Mouse (Mus musculus) embryonic facial prominence, embryonic 14.5 days (tissue): ENCODE measurements around the gene Asphd1. TPM values are rescaled to one million over a fixed set of nuclear protein-coding genes. Genes with fewer than 3 reads are reported as not detected.

Experiments
- ATAC-seq: fragments of 200-750 bp; cut with Nextera tagmentation; 2 replicates; pipeline ENCODE4 v1.8.0; 2017; ENCODE audit warnings: low read depth, moderate number of reproducible peaks, moderate TSS enrichment
- DNase-seq: peaks from one replicate; pipeline ENCODE4 v3.0.0-alpha.2; 2015; ENCODE audit warnings: low spot score
- H3K27ac ChIP-seq: fragments of 300-500 bp; sonication (generic); replicated peaks from 2 replicates; pipeline ENCODE4 v1.5.1; 2014; ENCODE audit warnings: low read depth, mild to moderate bottlenecking, low read length, moderate library complexity
- H3K27me3 ChIP-seq: fragments of 300-500 bp; sonication (generic); replicated peaks from 2 replicates; pipeline ENCODE4 v1.6.1; 2014; ENCODE audit warnings: low read length; ENCODE audit not compliant: control insufficient read depth, insufficient read depth
- H3K36me3 ChIP-seq: fragments of 300-500 bp; sonication (generic); 2 replicates; pipeline ENCODE4 v1.6.1; 2014; ENCODE audit warnings: low read length, mixed read lengths; ENCODE audit not compliant: control insufficient read depth, insufficient read depth
- H3K4me1 ChIP-seq: fragments of 300-500 bp; sonication (generic); 2 replicates; pipeline ENCODE4 v1.6.1; 2014; ENCODE audit warnings: antibody characterized with exemption, low read length; ENCODE audit not compliant: control insufficient read depth, insufficient read depth
- H3K4me2 ChIP-seq: fragments of 300-500 bp; sonication (generic); 2 replicates; pipeline ENCODE4 v1.6.1; 2014; ENCODE audit warnings: low read depth, mild to moderate bottlenecking, low read length, moderate library complexity, mixed read lengths
- H3K4me3 ChIP-seq: fragments of 300-500 bp; sonication (generic); 2 replicates; pipeline ENCODE4 v1.5.1; 2014; ENCODE audit warnings: low read depth, mild to moderate bottlenecking, low read length
- H3K9ac ChIP-seq: fragments of 300-500 bp; sonication (generic); 2 replicates; pipeline ENCODE4 v1.6.1; 2014; ENCODE audit warnings: low read depth, mild to moderate bottlenecking, low read length, moderate library complexity, mixed read lengths
- H3K9me3 ChIP-seq: fragments of 300-500 bp; sonication (generic); 2 replicates; pipeline ENCODE4 v1.6.1; 2016; ENCODE audit warnings: low read length; ENCODE audit not compliant: control insufficient read depth
- WGBS: fragments of 180-500 bp; shearing (Covaris S2); extraction: QIAGEN DNeasy Blood & Tissue Kit; methylation state at CpG from one replicate; pipeline ENCODE4 v1.1.7; 2014; 5-methylcytosine and 5-hydroxymethylcytosine counted together
- polyA plus RNA-seq: library from polyadenylated mRNA; unstranded; fragments of >200 nt; fragmentation: Nextera tagmentation; extraction: Ambion mirVana; gene quantifications from 2 replicates; pipeline ENCODE4 v1.2.1, GENCODE M21; 2014

Asphd1 gene
- polyA plus RNA-seq, 1 experiment from 2014 or later: 0.61 TPM

DNA sequence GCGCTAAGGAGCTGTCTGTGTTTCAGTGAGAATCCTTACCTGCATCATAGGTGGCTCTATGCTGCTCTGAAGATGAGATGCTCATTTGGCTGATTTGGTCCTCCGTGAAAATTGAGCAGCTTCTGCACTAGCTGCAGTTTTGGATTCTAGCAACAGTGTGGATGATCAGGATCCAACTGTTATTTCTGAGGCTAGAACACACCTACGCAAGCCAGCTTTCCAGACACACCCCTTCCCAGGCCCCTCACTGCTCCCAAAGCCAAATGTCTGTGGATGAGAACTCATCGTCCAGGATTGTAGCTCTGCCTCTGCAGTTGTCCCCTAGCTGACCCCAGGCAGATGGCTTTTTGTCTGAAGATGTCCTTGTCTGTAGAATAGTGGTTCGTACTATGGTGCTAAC, 11.7 kb upstream of the Asphd1 start:
- Histone ChIP-seq H3K27me3 (peaks cover 13% of the 10 kb centered on the region; the same call in 1 of the 2 replicates), H3K36me3 (no peaks in the 10 kb centered on the region), H3K9me3 (no peaks in the 10 kb centered on the region), H3K4me2 (no peak overlapping the region), H3K4me1 (no peaks in the 10 kb centered on the region), H3K4me3 (no peak overlapping the region), H3K9ac (no peak overlapping the region), H3K27ac (no peak overlapping the region)
- WGBS: 86% methylated on average over 5 of the region's 5 CpGs
- ATAC-seq (no peak), DNase-seq (no peak)

DNA sequence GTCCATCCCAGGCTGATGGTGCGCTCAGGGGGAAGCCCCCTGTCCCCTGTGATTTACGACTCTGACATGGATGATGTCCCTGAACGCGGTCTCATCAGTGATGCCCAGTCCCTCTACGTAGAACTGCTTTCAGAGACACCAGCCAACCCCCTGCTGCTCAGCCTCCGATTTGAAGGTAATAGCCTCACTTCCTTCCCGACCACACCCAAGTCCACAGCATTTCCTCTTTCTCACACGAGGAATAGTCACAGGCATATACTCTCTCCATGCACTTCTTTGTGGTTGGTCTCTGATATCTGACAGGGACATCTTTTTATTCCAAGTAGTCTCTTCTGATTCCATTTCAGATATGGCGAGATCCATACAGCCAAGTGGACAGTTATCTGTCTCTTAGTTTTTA, 10.4 kb upstream of the Asphd1 start:
- Histone ChIP-seq H3K9me3 (no peaks in the 10 kb centered on the region), H3K4me2 (no peak overlapping the region), H3K4me1 (no peaks in the 10 kb centered on the region), H3K4me3 (no peak overlapping the region), H3K27me3 (peaks cover 13% of the 10 kb centered on the region; the same call in 1 of the 2 replicates), H3K9ac (no peak overlapping the region), H3K27ac (no peak overlapping the region), H3K36me3 (no peaks in the 10 kb centered on the region)
- WGBS: 69% methylated on average over 8 of the region's 9 CpGs
- DNase-seq (no peak), ATAC-seq (no peak)

DNA sequence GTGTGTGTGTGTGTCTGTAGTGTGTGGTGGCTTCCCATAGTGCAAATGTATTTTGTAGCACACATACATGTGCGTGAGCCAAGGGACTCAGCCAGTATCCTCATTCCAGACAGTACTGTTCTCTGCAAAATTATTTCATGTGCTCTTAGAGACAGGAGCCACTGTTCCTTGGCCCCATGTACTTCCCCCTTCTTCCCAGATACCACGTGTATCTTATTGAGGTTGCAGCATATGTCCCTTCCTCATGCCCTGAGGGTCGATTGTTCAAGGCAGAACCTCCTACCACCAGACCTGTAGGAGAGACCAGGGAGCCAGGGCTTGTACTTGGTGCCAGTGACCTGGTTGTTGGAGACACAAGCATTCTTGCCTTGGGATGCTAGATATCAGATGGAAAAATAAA, 5.7 kb upstream of the Asphd1 start:
- Histone ChIP-seq H3K36me3 (no peaks in the 10 kb centered on the region), H3K27ac (no peak overlapping the region), H3K4me1 (0 out of 2 replicates have a peak, but pooled peaks cover 5% of the 10 kb centered on the region), H3K4me2 (no peak overlapping the region), H3K9ac (no peak overlapping the region), H3K9me3 (no peaks in the 10 kb centered on the region), H3K27me3 (peaks cover 26% of the 10 kb centered on the region), H3K4me3 (no peak overlapping the region)
- WGBS: 44% methylated on average over 3 of the region's 3 CpGs
- ATAC-seq (no peak), DNase-seq (no peak)

DNA sequence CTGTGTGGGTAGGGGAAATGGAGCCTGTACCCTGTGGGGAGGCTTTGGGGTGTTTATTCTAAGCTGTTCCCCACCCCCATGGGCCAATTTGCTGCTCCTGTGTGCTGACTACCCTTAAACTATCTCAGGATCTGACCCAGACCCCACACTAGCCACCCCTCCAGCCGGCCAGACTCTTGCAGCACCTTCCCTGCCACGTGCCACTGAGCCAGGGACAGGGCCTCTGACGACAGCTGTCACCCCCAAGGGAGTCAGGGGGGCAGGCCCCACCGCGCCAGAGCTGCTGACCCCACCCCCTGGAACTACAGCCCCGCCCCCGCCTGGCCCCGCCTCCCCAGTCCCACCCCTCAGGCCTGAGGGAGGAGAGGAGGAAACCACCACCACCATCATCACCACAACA, 3.3 kb upstream of the Asphd1 start:
- H3K9ac ChIP-seq: no peak overlapping the region
- 0 out of 2 replicates have a peak, but pooled peaks cover 7% of the 10 kb centered on the region for H3K4me1 ChIP-seq
- ATAC-seq (no peak), DNase-seq (no peak)
- H3K4me2 ChIP-seq: no peak overlapping the region
- WGBS: 2% methylated on average over 8 of the region's 8 CpGs
- H3K4me3 ChIP-seq: no peak overlapping the region
- H3K36me3 ChIP-seq: no peaks in the 10 kb centered on the region
- no peaks in the 10 kb centered on the region for H3K9me3 ChIP-seq
- H3K27ac ChIP-seq: no peak overlapping the region
- peaks cover 29% of the 10 kb centered on the region for H3K27me3 ChIP-seq

DNA sequence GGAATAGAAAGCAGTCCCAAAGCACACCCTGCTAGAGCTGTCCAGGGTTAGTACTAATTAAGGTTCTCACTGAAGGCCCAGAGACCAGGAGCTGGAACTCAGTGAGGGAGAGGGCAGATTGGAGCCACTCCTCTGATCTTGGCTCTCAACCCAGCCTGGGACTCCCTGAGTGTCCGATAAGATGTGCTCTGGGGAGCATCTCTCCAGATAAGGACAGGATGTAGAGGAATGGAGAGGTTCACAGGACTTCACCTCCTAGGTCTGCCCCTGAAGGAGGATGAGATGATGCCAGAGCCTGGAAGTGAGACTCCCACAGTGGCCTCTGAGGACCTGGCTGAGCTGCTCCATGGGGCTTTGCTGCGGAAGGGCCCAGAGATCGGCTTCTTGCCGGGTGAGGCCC, 2.4 kb upstream of the Asphd1 start:
- no peak for ATAC-seq
- 22% methylated on average over 4 of the region's 4 CpGs for WGBS

DNA sequence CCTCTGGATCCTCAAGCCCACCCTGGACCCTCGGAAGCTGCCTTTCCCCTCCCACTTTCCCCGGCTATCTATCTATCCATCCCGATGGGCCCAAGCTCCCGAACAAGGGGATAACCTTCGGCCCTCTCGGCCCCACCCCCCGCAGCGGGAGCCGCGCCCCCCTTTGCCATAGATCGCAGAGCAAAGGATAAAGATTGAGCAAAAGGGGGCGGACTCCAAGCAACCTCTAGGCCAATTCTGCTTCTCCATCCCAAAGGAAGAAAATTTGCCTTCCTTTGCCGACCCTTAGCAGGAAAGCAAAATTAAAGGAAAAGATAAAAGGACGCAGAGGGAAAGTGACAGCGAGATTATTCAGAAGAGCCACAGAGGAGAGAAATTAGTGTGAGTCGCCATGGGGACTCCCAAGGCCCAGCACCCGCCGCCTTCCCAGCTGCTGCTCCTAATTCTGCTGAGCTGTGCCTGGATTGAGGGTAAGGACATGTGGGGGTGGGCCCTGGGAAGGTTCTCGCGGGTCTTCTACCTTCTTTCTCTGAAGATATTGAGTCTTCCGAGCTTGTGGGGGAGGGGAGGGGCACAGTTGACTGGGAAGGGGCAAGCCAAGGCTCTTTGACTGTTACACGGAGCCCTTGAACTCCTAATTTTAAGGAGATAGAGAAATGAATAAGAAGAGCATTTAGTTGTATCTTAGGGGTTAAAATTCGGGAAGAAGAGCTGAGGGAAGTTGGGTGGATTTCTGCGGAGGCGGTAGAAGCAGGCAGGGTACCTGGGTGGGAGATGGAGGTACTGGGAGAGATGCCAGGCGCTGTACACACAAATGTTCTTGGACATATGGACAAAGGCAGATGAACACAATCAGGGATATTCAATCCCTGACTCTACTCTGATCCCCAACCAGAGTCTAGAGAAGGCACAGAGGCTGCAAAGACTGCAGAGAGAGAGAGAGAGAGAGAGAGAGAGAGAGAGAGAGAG, 1.5 kb upstream of the Asphd1 start:
- no peaks in the 10 kb centered on the region for H3K9me3 ChIP-seq
- H3K36me3 ChIP-seq: no peaks in the 10 kb centered on the region
- 0 out of 2 replicates have a peak, but pooled peaks cover 7% of the 10 kb centered on the region for H3K4me1 ChIP-seq
- peaks cover 29% of the 10 kb centered on the region for H3K27me3 ChIP-seq
- H3K4me3 ChIP-seq: peak overlapping the region; percentile 43; the same call in 1 of the 2 replicates
- H3K4me2 ChIP-seq: peak overlapping the region; percentile 87; the same call in 1 of the 2 replicates
- no peak for ATAC-seq
- no peak overlapping the region for H3K27ac ChIP-seq
- WGBS: 5% methylated on average over 26 of the region's 26 CpGs
- no peak for DNase-seq
- no peak overlapping the region for H3K9ac ChIP-seq

More for the DNA sequence above, 2.4 kb upstream of the Asphd1 start:
- no peak overlapping the region for H3K9ac ChIP-seq
- H3K4me3 ChIP-seq: no peak overlapping the region
- H3K4me1 ChIP-seq: 0 out of 2 replicates have a peak, but pooled peaks cover 7% of the 10 kb centered on the region
- no peak overlapping the region for H3K4me2 ChIP-seq
- H3K27me3 ChIP-seq: peaks cover 29% of the 10 kb centered on the region
- H3K27ac ChIP-seq: no peak overlapping the region
- H3K9me3 ChIP-seq: no peaks in the 10 kb centered on the region
- no peak for DNase-seq
- no peaks in the 10 kb centered on the region for H3K36me3 ChIP-seq

DNA sequence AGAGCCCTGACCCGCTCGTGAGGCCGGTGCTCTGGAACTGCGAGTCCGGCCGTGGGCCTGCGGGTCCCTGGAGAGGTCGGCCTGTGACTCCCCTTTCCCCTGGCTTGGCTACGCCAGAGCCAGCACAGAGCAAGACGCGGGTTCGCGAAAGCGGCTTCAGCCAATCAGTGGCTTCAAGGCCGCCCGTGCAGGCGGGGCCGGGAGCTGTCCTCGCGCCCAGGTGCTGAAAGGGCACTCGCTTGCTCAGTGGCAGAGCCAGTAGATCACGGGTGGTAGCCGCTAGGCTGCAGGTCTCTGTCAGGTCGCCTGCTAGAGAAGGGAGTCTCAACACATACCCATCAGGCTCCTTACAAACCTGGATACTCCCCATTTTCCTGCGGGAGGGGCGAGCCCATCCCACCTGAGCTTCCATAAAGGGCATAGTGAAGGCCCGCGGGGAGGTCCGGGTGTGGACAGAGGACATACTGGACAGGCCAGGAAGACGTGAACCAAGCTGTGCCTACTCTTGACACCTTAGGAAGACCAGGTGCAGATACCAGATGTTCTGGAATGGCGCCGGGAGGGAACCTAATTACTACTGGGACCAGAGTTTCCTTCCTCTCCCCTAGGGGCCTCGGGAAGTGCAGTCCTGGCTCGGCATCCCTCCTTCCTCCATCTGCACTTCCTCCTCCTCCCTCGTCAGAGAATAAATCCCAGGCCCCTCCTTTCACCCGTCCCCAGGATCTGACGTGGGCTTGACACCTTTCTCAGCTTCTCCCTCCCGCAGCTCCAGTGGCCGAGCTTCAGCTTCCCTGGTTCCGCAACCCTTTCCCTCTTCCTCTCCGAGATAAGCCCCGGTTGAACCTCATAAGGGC, 638 bp upstream of the Asphd1 start, which contains the start of gene Sez6l2:
Gene Sez6l2 (plus strand): TSS at position 771 of the 854 bp plus-strand sequence.
- ATAC-seq (peak; percentile 92), DNase-seq (peak; percentile 94)
- 0 out of 2 replicates have a peak, but pooled peaks cover 5% of the 10 kb centered on the region for H3K36me3 ChIP-seq
- peak within 1 kb of the TSS; percentile 43 for H3K4me3 ChIP-seq
- H3K4me1 ChIP-seq: 0 out of 2 replicates have a peak, but pooled peaks cover 7% of the 10 kb centered on the region
- no peaks in the 10 kb centered on the region for H3K9me3 ChIP-seq
- WGBS: 2% methylated on average over 32 of the region's 42 CpGs
- H3K27ac ChIP-seq: no peak within 1 kb of the TSS
- peak within 1 kb of the TSS; percentile 22; the same call in 1 of the 2 replicates for H3K9ac ChIP-seq
- H3K4me2 ChIP-seq: peak within 1 kb of the TSS; percentile 87
- peaks cover 29% of the 10 kb centered on the region for H3K27me3 ChIP-seq

DNA sequence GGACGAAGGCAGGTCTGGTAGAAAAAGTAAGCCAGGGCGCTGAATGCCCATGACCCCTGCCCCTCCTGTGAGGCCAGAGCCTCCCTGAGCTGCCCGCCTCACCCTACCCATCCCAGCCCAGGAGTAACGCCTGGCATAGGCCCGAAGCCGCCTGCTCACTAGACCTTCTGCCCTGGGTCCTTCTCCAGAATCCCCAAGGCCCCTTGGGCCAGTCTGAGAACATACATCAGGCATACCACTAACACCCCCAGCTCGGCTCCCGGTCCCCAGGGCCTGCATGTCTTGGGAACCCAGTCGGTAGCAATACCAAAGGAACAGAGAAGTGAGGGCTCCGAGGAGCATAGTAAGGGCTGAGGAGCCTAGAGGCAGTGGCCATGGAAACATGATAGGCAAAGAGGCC, 756 bp downstream of the Asphd1 start:
- Histone ChIP-seq H3K27ac (no peak overlapping the region), H3K4me3 (no peak overlapping the region), H3K36me3 (0 out of 2 replicates have a peak, but pooled peaks cover 7% of the 10 kb centered on the region), H3K9ac (no peak overlapping the region), H3K27me3 (peaks cover 29% of the 10 kb centered on the region), H3K4me2 (peak overlapping the region; percentile 87), H3K9me3 (no peaks in the 10 kb centered on the region), H3K4me1 (0 out of 2 replicates have a peak, but pooled peaks cover 7% of the 10 kb centered on the region)
- WGBS: 80% methylated on average over 10 of the region's 10 CpGs
- DNase-seq (no peak), ATAC-seq (no peak)
